Mouse (Mus musculus): ENCODE data around the gene Slc35a1.

Gene Slc35a1

GRCm38 (mm10) chr4:34673721-34674120 is 13.5 kb downstream of the Slc35a1 start:
- Histone ChIP-seq H3K27me3 (ENCODE audit: insufficient read depth, low read length) (no peaks in the 10 kb centered on the region), H3K9me3 (ENCODE audit: low read length) (no peaks in the 10 kb centered on the region), H3K4me1 (replicated peaks; ENCODE audit: low read depth, low read length) (peaks cover 9% of the 10 kb centered on the region), H3K4me3 (replicated peaks; ENCODE audit: low read length) (no peak overlapping the region), H3K36me3 (ENCODE audit: insufficient read depth, low read length) (peaks cover 24% of the 10 kb centered on the region)
- TF ChIP-seq POU5F1 (IDR thresholded peaks at IDR 0.05; ENCODE audit: borderline replicate concordance, low read length) (no peak), CTCF (conservative IDR thresholded peaks at IDR 0.05; ENCODE audit: low read length) (no peak), NANOG (IDR thresholded peaks at IDR 0.05; ENCODE audit: borderline replicate concordance, low read length) (no peak)

GRCm38 (mm10) chr4:34667923-34668322 is 19.3 kb downstream of the Slc35a1 start:
- Histone ChIP-seq H3K4me3 (replicated peaks; ENCODE audit: low read length) (no peak overlapping the region), H3K27me3 (ENCODE audit: insufficient read depth, low read length) (no peaks in the 10 kb centered on the region), H3K36me3 (ENCODE audit: insufficient read depth, low read length) (peaks cover 53% of the 10 kb centered on the region), H3K9me3 (ENCODE audit: low read length) (no peaks in the 10 kb centered on the region), H3K4me1 (replicated peaks; ENCODE audit: low read depth, low read length) (peaks cover 4% of the 10 kb centered on the region; the same call in 1 of the 2 replicates)
- no peak for TF ChIP-seq POU5F1 (IDR thresholded peaks at IDR 0.05; ENCODE audit: borderline replicate concordance, low read length)
- TF ChIP-seq NANOG (IDR thresholded peaks at IDR 0.05; ENCODE audit: borderline replicate concordance, low read length): no peak
- TF ChIP-seq CTCF (conservative IDR thresholded peaks at IDR 0.05; ENCODE audit: low read length): no peak

DNA sequence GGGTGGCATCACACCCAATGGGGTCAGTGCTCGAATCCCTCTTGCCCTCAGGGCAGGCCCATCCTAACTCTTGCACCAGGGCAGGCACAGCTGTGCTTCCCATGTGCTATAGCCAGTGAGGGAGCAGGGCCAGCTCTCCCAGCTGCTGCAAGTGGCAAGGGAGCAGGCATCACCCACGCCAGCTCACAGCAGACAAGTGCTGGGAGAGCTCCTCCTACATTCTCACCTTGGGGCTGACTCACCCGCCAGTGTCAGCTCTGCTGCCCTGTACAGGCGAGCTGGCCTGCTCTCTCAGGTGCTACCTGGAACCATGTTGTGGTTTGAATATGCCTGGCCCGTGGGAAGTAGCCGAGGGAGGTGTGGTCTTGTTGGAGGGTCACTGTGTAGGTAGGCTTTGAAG is 25.3 kb downstream of the Slc35a1 start:
- peaks cover 7% of the 10 kb centered on the region for H3K4me1 ChIP-seq (replicated peaks; ENCODE audit: low read depth, low read length)
- H3K36me3 ChIP-seq (ENCODE audit: insufficient read depth, low read length): peaks cover 85% of the 10 kb centered on the region
- TF ChIP-seq NANOG (IDR thresholded peaks at IDR 0.05; ENCODE audit: borderline replicate concordance, low read length) (no peak), POU5F1 (IDR thresholded peaks at IDR 0.05; ENCODE audit: borderline replicate concordance, low read length) (no peak), CTCF (conservative IDR thresholded peaks at IDR 0.05; ENCODE audit: low read length) (no peak)
- no peak overlapping the region for H3K4me3 ChIP-seq (replicated peaks; ENCODE audit: low read length)
- H3K9me3 ChIP-seq (ENCODE audit: low read length): no peaks in the 10 kb centered on the region
- no peaks in the 10 kb centered on the region for H3K27me3 ChIP-seq (ENCODE audit: insufficient read depth, low read length)

GRCm38 (mm10) chr4:34661514-34661913 is 25.7 kb downstream of the Slc35a1 start:
- Histone ChIP-seq H3K4me1 (replicated peaks; ENCODE audit: low read depth, low read length) (peaks cover 7% of the 10 kb centered on the region), H3K36me3 (ENCODE audit: insufficient read depth, low read length) (peaks cover 85% of the 10 kb centered on the region), H3K4me3 (replicated peaks; ENCODE audit: low read length) (no peak overlapping the region), H3K9me3 (ENCODE audit: low read length) (no peaks in the 10 kb centered on the region), H3K27me3 (ENCODE audit: insufficient read depth, low read length) (no peaks in the 10 kb centered on the region)
- no peak for TF ChIP-seq NANOG (IDR thresholded peaks at IDR 0.05; ENCODE audit: borderline replicate concordance, low read length)
- no peak for TF ChIP-seq POU5F1 (IDR thresholded peaks at IDR 0.05; ENCODE audit: borderline replicate concordance, low read length)
- TF ChIP-seq CTCF (conservative IDR thresholded peaks at IDR 0.05; ENCODE audit: low read length): no peak

DNA sequence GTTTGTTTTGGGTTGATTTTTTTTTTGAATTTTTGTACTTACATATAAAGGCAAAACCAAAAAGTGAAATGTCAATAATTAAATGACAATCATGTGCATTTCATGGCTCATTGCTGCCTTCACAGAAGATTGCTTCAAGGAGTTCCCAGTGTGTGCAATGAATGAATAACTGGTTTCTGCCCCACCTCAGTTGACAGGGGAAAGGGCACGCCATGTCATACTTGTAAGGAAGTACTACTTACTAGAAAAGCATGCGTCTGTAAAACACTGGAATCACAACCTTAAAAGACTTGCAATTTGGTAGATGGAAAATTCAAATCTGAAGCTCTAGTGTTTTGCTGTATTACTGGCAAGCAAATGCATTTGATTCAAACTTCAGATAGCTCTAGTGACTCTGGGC is 28.2 kb downstream of the Slc35a1 start:
- no peak for TF ChIP-seq CTCF (conservative IDR thresholded peaks at IDR 0.05; ENCODE audit: low read length)
- TF ChIP-seq NANOG (IDR thresholded peaks at IDR 0.05; ENCODE audit: borderline replicate concordance, low read length): no peak
- TF ChIP-seq POU5F1 (IDR thresholded peaks at IDR 0.05; ENCODE audit: borderline replicate concordance, low read length): no peak

DNA sequence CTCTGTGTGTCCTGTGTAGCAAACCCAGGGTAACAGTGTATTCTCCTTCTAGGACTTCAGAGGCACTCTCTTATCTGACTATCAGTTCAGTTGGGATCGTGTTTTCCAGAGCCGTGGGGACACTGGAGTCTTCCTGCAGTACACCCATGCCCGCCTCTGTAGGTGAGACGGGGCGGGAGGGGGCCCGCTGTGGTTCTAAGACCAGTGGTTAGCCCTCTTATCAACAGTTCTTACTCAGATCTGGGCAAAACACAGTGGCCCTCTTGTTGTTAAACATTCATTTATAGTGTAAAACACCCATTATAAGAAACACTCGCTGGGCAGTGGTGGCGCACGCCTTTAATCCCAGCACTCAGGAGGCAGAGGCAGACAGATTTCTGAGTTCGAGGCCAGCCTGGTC is 31.1 kb downstream of the Slc35a1 start:
- H3K27me3 ChIP-seq (ENCODE audit: insufficient read depth, low read length): no peaks in the 10 kb centered on the region
- no peaks in the 10 kb centered on the region for H3K9me3 ChIP-seq (ENCODE audit: low read length)
- H3K4me1 ChIP-seq (replicated peaks; ENCODE audit: low read depth, low read length): peaks cover 5% of the 10 kb centered on the region
- no peak overlapping the region for H3K4me3 ChIP-seq (replicated peaks; ENCODE audit: low read length)
- H3K36me3 ChIP-seq (ENCODE audit: insufficient read depth, low read length): peaks cover 90% of the 10 kb centered on the region
- TF ChIP-seq NANOG (IDR thresholded peaks at IDR 0.05; ENCODE audit: borderline replicate concordance, low read length): no peak
- TF ChIP-seq POU5F1 (IDR thresholded peaks at IDR 0.05; ENCODE audit: borderline replicate concordance, low read length): no peak
- no peak for TF ChIP-seq CTCF (conservative IDR thresholded peaks at IDR 0.05; ENCODE audit: low read length)

More for the DNA sequence above, 28.2 kb downstream of the Slc35a1 start:
- no peaks in the 10 kb centered on the region for H3K27me3 ChIP-seq (ENCODE audit: insufficient read depth, low read length)
- H3K9me3 ChIP-seq (ENCODE audit: low read length): no peaks in the 10 kb centered on the region
- peaks cover 86% of the 10 kb centered on the region for H3K36me3 ChIP-seq (ENCODE audit: insufficient read depth, low read length)
- H3K4me1 ChIP-seq (replicated peaks; ENCODE audit: low read depth, low read length): peaks cover 11% of the 10 kb centered on the region
- no peak overlapping the region for H3K4me3 ChIP-seq (replicated peaks; ENCODE audit: low read length)

DNA sequence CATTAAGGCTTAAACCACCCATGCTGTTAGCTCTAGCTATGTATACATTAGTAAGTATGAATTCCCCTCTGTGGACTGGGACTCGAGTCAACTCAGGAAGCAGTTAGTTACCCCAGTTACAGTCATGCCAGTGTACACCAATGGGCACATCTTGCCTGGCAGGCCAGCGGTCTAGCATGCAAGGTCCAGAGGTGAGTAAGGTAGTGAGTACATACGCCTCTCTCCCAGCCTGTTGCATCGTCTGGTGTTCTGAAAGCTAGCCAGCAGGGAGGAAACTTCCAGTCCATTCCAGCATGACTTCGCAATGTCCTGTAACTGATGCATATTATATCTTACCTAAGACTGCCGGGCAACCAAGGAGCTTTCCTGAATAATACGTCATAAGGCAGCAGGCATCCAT is 34.1 kb downstream of the Slc35a1 start:
- no peak for TF ChIP-seq NANOG (IDR thresholded peaks at IDR 0.05; ENCODE audit: borderline replicate concordance, low read length)
- no peak for TF ChIP-seq POU5F1 (IDR thresholded peaks at IDR 0.05; ENCODE audit: borderline replicate concordance, low read length)
- TF ChIP-seq CTCF (conservative IDR thresholded peaks at IDR 0.05; ENCODE audit: low read length): no peak
- Histone ChIP-seq H3K4me1 (replicated peaks; ENCODE audit: low read depth, low read length) (peaks cover 5% of the 10 kb centered on the region), H3K27me3 (ENCODE audit: insufficient read depth, low read length) (no peaks in the 10 kb centered on the region), H3K36me3 (ENCODE audit: insufficient read depth, low read length) (peaks cover 75% of the 10 kb centered on the region), H3K9me3 (ENCODE audit: low read length) (no peaks in the 10 kb centered on the region), H3K4me3 (replicated peaks; ENCODE audit: low read length) (no peak overlapping the region)

DNA sequence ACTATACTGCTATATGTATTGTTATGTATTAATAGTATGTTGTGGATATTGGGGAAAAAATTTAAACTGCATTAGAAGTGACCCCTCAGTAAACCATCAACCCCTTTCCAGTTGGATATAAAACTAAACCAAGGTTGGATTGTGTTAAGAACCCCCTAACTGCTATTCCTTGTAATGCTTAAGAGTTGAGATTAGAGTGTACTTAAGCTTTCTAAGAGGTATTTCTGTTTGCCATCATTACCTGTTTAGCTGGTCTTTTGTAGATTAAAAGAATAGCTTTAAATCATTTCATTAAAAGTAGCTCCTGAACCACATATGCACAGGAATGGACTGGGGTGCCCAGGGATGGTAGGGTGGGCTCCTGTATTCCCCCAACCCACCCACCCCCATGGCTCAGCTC is 42.5 kb downstream of the Slc35a1 start:
- no peaks in the 10 kb centered on the region for H3K27me3 ChIP-seq (ENCODE audit: insufficient read depth, low read length)
- peaks cover 69% of the 10 kb centered on the region for H3K36me3 ChIP-seq (ENCODE audit: insufficient read depth, low read length)
- no peak overlapping the region for H3K4me3 ChIP-seq (replicated peaks; ENCODE audit: low read length)
- no peaks in the 10 kb centered on the region for H3K9me3 ChIP-seq (ENCODE audit: low read length)
- no peaks in the 10 kb centered on the region for H3K4me1 ChIP-seq (replicated peaks; ENCODE audit: low read depth, low read length)
- no peak for TF ChIP-seq CTCF (conservative IDR thresholded peaks at IDR 0.05; ENCODE audit: low read length)
- no peak for TF ChIP-seq POU5F1 (IDR thresholded peaks at IDR 0.05; ENCODE audit: borderline replicate concordance, low read length)
- no peak for TF ChIP-seq NANOG (IDR thresholded peaks at IDR 0.05; ENCODE audit: borderline replicate concordance, low read length)

GRCm38 (mm10) chr4:34640731-34641130 is 46.5 kb downstream of the Slc35a1 start:
- no peaks in the 10 kb centered on the region for H3K27me3 ChIP-seq (ENCODE audit: insufficient read depth, low read length)
- H3K36me3 ChIP-seq (ENCODE audit: insufficient read depth, low read length): peaks cover 49% of the 10 kb centered on the region
- H3K4me3 ChIP-seq (replicated peaks; ENCODE audit: low read length): no peak overlapping the region
- no peaks in the 10 kb centered on the region for H3K9me3 ChIP-seq (ENCODE audit: low read length)
- TF ChIP-seq CTCF (conservative IDR thresholded peaks at IDR 0.05; ENCODE audit: low read length) (no peak), NANOG (IDR thresholded peaks at IDR 0.05; ENCODE audit: borderline replicate concordance, low read length) (no peak), POU5F1 (IDR thresholded peaks at IDR 0.05; ENCODE audit: borderline replicate concordance, low read length) (no peak)
- H3K4me1 ChIP-seq (replicated peaks; ENCODE audit: low read depth, low read length): no peaks in the 10 kb centered on the region
